Mouse (Mus musculus) CH12.LX (cell line): ENCODE results near the gene Txlnb. TPM values are rescaled to one million over a fixed set of nuclear protein-coding genes. Genes with fewer than 3 reads are reported as not detected.
A peak's percentile ranks its signal among the peaks of the same experiment; 100 is the strongest.

Experiments used
- DNase-seq: peaks from one replicate; pipeline ENCODE4 v3.0.0-alpha.2; 2013; ENCODE audit errors: extremely low read depth
- H3K27ac ChIP-seq: 2 replicates; pipeline ENCODE4 v1.5.1; 2012; ENCODE audit warnings: low read depth, mild to moderate bottlenecking, control low read depth, moderate library complexity; ENCODE audit not compliant: insufficient read depth
- H3K27me3 ChIP-seq: replicated peaks from 2 replicates; pipeline ENCODE3; 2012; ENCODE audit warnings: inconsistent platforms
- H3K36me3 ChIP-seq, 2 experiments: replicated peaks in 1 of 2; 2 replicates each; pipeline versions ENCODE3 to v1.6.1; 2012; ENCODE audit warnings: inconsistent platforms in 1 of 2, low read length in 1 of 2, mild to moderate bottlenecking in 1 of 2, mixed read lengths in 1 of 2, moderate library complexity in 1 of 2; ENCODE audit not compliant: control insufficient read depth in 1 of 2, insufficient read depth in 1 of 2
- H3K4me1 ChIP-seq, 2 experiments: 2 replicates each; pipeline ENCODE4 v1.6.1; 2012; ENCODE audit warnings: inconsistent platforms in 1 of 2, moderate library complexity in 1 of 2; ENCODE audit not compliant: insufficient read depth in 2 of 2, control insufficient read depth in 1 of 2
- H3K4me2 ChIP-seq: 2 replicates; pipeline ENCODE4 v1.6.1; 2012; ENCODE audit warnings: low read depth, mild to moderate bottlenecking, control low read depth; ENCODE audit not compliant: poor library complexity, insufficient read depth, severe bottlenecking
- H3K4me3 ChIP-seq, 3 experiments: fragments of 150-350 bp in 1 of 3; sonication (generic) in 1 of 3; replicated peaks in 1 of 3; 2 replicates each; pipeline versions ENCODE3 to v1.5.1; 2011 to 2012; ENCODE audit warnings: low read depth in 2 of 3, low read length in 2 of 3, mild to moderate bottlenecking in 2 of 3, moderate library complexity in 2 of 3, control low read depth in 1 of 3, improper control_type of control experiment in 1 of 3, inconsistent platforms in 1 of 3, mixed read lengths in 1 of 3; ENCODE audit not compliant: poor library complexity in 1 of 3
- H3K79me2 ChIP-seq: replicated peaks from 2 replicates; pipeline ENCODE4 v1.6.1; 2012; ENCODE audit warnings: mild to moderate bottlenecking, moderate library complexity; ENCODE audit not compliant: control insufficient read depth, poor library complexity, insufficient read depth, severe bottlenecking; ENCODE audit errors: extremely low read depth
- H3K9ac ChIP-seq: 2 replicates; pipeline ENCODE4 v1.6.1; 2012; ENCODE audit warnings: low read depth, mild to moderate bottlenecking, control low read depth, moderate library complexity; ENCODE audit not compliant: insufficient read depth
- H3K9me3 ChIP-seq: replicated peaks from 2 replicates; pipeline ENCODE3; 2012; ENCODE audit warnings: low read length, inconsistent platforms, mixed read lengths
- BHLHE40 ChIP-seq: IDR thresholded peaks from 2 replicates; pipeline ENCODE4 v1.6.1; 2011; ENCODE audit warnings: mild to moderate bottlenecking, low read depth, low read length, improper control_type of control experiment
- CHD1 ChIP-seq: IDR thresholded peaks from 2 replicates; pipeline ENCODE4 v1.6.1; 2012; ENCODE audit warnings: low read depth, low read length, improper control_type of control experiment, inconsistent platforms
- CHD2 ChIP-seq: IDR thresholded peaks from 2 replicates; pipeline ENCODE4 v1.6.1; 2011; ENCODE audit warnings: low read length, improper control_type of control experiment
- ETS1 ChIP-seq: conservative IDR thresholded peaks from 2 replicates; pipeline ENCODE4 v1.6.1; 2012; ENCODE audit warnings: low read depth, mild to moderate bottlenecking, inconsistent platforms, low read length, improper control_type of control experiment, moderate library complexity
- GABPA ChIP-seq: IDR thresholded peaks from 2 replicates; pipeline ENCODE4 v1.6.1; 2012; ENCODE audit warnings: low read depth, low read length, improper control_type of control experiment, inconsistent platforms; ENCODE audit not compliant: insufficient replicate concordance
- HCFC1 ChIP-seq: IDR thresholded peaks from 2 replicates; pipeline ENCODE4 v1.6.1; 2012; ENCODE audit warnings: low read depth, mild to moderate bottlenecking, inconsistent platforms, low read length, improper control_type of control experiment
- JUN ChIP-seq: IDR thresholded peaks from 2 replicates; pipeline ENCODE4 v1.6.1; 2011; ENCODE audit warnings: low read depth, mild to moderate bottlenecking, low read length, improper control_type of control experiment, moderate library complexity; ENCODE audit not compliant: insufficient read depth
- JUND ChIP-seq: conservative IDR thresholded peaks from 2 replicates; pipeline ENCODE4 v1.6.1; 2011; ENCODE audit warnings: low read depth, low read length, improper control_type of control experiment
- MAX ChIP-seq: IDR thresholded peaks from 2 replicates; pipeline ENCODE4 v1.6.1; 2011; ENCODE audit warnings: low read length, improper control_type of control experiment
- MEF2A ChIP-seq: IDR thresholded peaks from 2 replicates; pipeline ENCODE4 v1.6.1; 2014; ENCODE audit warnings: low read depth, mild to moderate bottlenecking, inconsistent platforms, low read length, improper control_type of control experiment, borderline replicate concordance
- MXI1 ChIP-seq: IDR thresholded peaks from 2 replicates; pipeline ENCODE4 v1.6.1; 2011; ENCODE audit warnings: mild to moderate bottlenecking, low read depth, low read length, improper control_type of control experiment
- MYC ChIP-seq: IDR thresholded peaks from 2 replicates; pipeline ENCODE4 v1.6.1; 2011; ENCODE audit warnings: low read depth, mild to moderate bottlenecking, improper control_type of control experiment, low read length
- NELFE ChIP-seq: IDR thresholded peaks from 2 replicates; pipeline ENCODE4 v1.6.1; 2011; ENCODE audit warnings: low read depth, low read length, improper control_type of control experiment
- PAX5 ChIP-seq: IDR thresholded peaks from 2 replicates; pipeline ENCODE4 v1.6.1; 2012; ENCODE audit warnings: low read length, inconsistent platforms, mixed read lengths
- POLR2A ChIP-seq: IDR thresholded peaks from 2 replicates; pipeline ENCODE4 v1.6.1; 2011; ENCODE audit warnings: low read depth, mild to moderate bottlenecking, improper control_type of control experiment, low read length
- POLR2AphosphoS2 ChIP-seq: IDR thresholded peaks from 2 replicates; pipeline ENCODE4 v1.6.1; 2011; ENCODE audit warnings: low read depth, low read length, improper control_type of control experiment
- RAD21 ChIP-seq: IDR thresholded peaks from 2 replicates; pipeline ENCODE4 v1.6.1; 2011; ENCODE audit warnings: low read depth, mild to moderate bottlenecking, low read length, improper control_type of control experiment, moderate library complexity
- SIN3A ChIP-seq: IDR thresholded peaks from 2 replicates; pipeline ENCODE4 v1.6.1; 2012; ENCODE audit warnings: low read length, improper control_type of control experiment, inconsistent platforms
- SMC3 ChIP-seq: IDR thresholded peaks from 2 replicates; pipeline ENCODE4 v1.6.1; 2011; ENCODE audit warnings: low read depth, low read length, improper control_type of control experiment
- TBP ChIP-seq: conservative IDR thresholded peaks from 2 replicates; pipeline ENCODE4 v1.6.1; 2011; ENCODE audit warnings: low read depth, low read length, improper control_type of control experiment
- TCF12 ChIP-seq: IDR thresholded peaks from 2 replicates; pipeline ENCODE4 v1.6.1; 2014; ENCODE audit warnings: low read depth, mild to moderate bottlenecking, inconsistent platforms, low read length, improper control_type of control experiment
- UBTF ChIP-seq: IDR thresholded peaks from 2 replicates; pipeline ENCODE4 v1.6.1; 2012; ENCODE audit warnings: low read depth, mild to moderate bottlenecking, inconsistent platforms, low read length, improper control_type of control experiment, moderate library complexity
- USF1 ChIP-seq: IDR thresholded peaks from 2 replicates; pipeline ENCODE4 v1.6.1; 2014; ENCODE audit warnings: low read depth, mild to moderate bottlenecking, inconsistent platforms, low read length, improper control_type of control experiment
- USF2 ChIP-seq: conservative IDR thresholded peaks from 2 replicates; pipeline ENCODE4 v1.6.1; 2011; ENCODE audit warnings: low read depth, low read length, improper control_type of control experiment
- ZKSCAN1 ChIP-seq: IDR thresholded peaks from 2 replicates; pipeline ENCODE4 v1.6.1; 2012; ENCODE audit warnings: low read depth, inconsistent platforms, low read length, improper control_type of control experiment, borderline replicate concordance
- ZMIZ1 ChIP-seq: IDR thresholded peaks from 2 replicates; pipeline ENCODE4 v1.6.1; 2012; ENCODE audit warnings: low read depth, mild to moderate bottlenecking, inconsistent platforms, low read length, improper control_type of control experiment
- dilution Hi-C: fragments of 300-500 bp; cut with MboI; formaldehyde crosslinking; loops from 2 replicates; pipeline ENCODE4 v1.14.3; 2020; ENCODE audit warnings: low sequenced_read_pairs; ENCODE audit not compliant: extremely low pct_unique_long_range_greater_than_20kb, extremely low pct_ligation_motif_present
- in situ Hi-C: fragments of 300-500 bp; cut with MboI; formaldehyde crosslinking; loops from 3 replicates; pipeline ENCODE4 v1.14.3; 2019; ENCODE audit warnings: low sequenced_read_pairs, low pct_ligation_motif_present, low pct_unique_long_range_greater_than_20kb, mixed read lengths
- polyA plus RNA-seq: library from polyadenylated mRNA; unstranded; fragments of >175 nt; gene quantifications from 2 replicates; pipeline ENCODE4 v1.2.1, GENCODE M21; 2012; ENCODE audit warnings: low read depth; ENCODE audit not compliant: insufficient read length
- total RNA-seq, 2 experiments: library from RNA; depleted of rRNA; stranded (reverse); fragments of 300-350 nt in 1 of 2; fragments of >200 nt in 1 of 2; gene quantifications; 2 replicates each; pipeline ENCODE4 v1.2.3; 2012 to 2014

Txlnb gene
- total and polyA plus RNA-seq, 3 experiments: 2.0 to 5.1 (median 4.9) TPM

- peak overlapping the region; percentile 85 for H3K4me2 ChIP-seq
- H3K36me3 ChIP-seq: peaks cover 0 to 11% of the 10 kb centered on the region in 2 experiments
- dilution Hi-C loops (no loop called here), in situ Hi-C loops (no loop called here)
- no peaks in the 10 kb centered on the region for H3K79me2 ChIP-seq
- peak overlapping the region; percentile 75 for H3K27ac ChIP-seq
- TF ChIP-seq ZMIZ1 (no peak), MAX (peak; percentile 90), PAX5 (no peak), SIN3A (peak; percentile 36; the same call in 1 of the 2 replicates), HCFC1 (no peak), JUN (no peak), POLR2AphosphoS2 (no peak), BHLHE40 (peak; percentile 97), USF1 (0 out of 2 replicates have a peak, but pooled peaks have one; percentile 15), SMC3 (no peak), ETS1 (peak; percentile 63), TBP (0 out of 2 replicates have a peak, but pooled peaks have one; percentile 50), MYC (peak; percentile 94), POLR2A (no peak), UBTF (no peak), JUND (no peak), USF2 (no peak; the same call in 1 of the 2 replicates), ZKSCAN1 (no peak), MEF2A (peak; percentile 88; the same call in 1 of the 2 replicates), MXI1 (peak; percentile 83), CHD2 (no peak), RAD21 (no peak), NELFE (0 out of 2 replicates have a peak, but pooled peaks have one; percentile 26), TCF12 (peak; percentile 43; the same call in 1 of the 2 replicates), GABPA (no peak), CHD1 (0 out of 2 replicates have a peak, but pooled peaks have one; percentile 72)
- no peak for DNase-seq
- peaks cover 19 to 54% of the 10 kb centered on the region in 2 experiments for H3K4me1 ChIP-seq
- no peaks in the 10 kb centered on the region for H3K9me3 ChIP-seq
- H3K27me3 ChIP-seq: no peaks in the 10 kb centered on the region
- H3K9ac ChIP-seq: peak overlapping the region; percentile 78
- H3K4me3 ChIP-seq: peak overlapping the region; percentile 40 to 56 (median 50)
Measured at GRCm38 (mm10) chr10:17796846-17797631, 1.0 kb downstream of the Txlnb start.
